Mouse (Mus musculus): ENCODE results near the gene Olfr214. TPM values are rescaled to one million over a fixed set of nuclear protein-coding genes. Genes with fewer than 3 reads are reported as not detected.
"Not testable (repeated sequence)": the region's sequence is repeated elsewhere in the genome, so short reads cannot be mapped to it uniquely, and the experiment has no call there.

Olfr214 gene
- not detected in 2 replicates for polyA plus RNA-seq (2015; fragmentation: Nextera tagmentation; extraction: Ambion mirVana)

DNA sequence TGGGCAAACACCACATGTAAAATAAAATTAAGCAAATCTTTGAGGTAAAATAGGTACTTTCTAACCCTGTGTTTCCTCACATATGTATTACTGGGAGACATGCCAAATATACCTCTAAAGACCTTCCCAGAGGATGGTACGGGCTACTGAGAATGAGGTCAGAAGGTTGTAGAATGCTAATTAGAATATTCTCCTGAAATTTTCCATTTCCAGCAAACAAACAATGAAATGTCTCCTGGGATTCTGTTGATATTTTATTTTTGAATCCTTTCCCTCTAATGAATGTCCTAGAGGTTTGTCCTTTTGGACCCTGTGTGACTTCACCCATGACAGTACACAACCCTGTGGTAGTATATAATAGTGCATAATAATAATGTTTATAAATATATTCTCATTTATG is at the start of gene Olfr214:
TSS of gene Olfr214 (plus strand) at position 301 of the 400 bp plus-strand sequence.
- Histone ChIP-seq H3K4me3 (replicated peaks; ENCODE audit: low read length) (no peak within 1 kb of the TSS), H3K9ac (replicated peaks; ENCODE audit: low read depth, low read length) (no peak within 1 kb of the TSS)
- no peak for ATAC-seq

GRCm38 (mm10) chr6:116506302-116507003 is 47.6 kb upstream of the Olfr214 start, which contains the start of gene Olfr212:
TSS of gene Olfr212 (plus strand) at chr6:116506516.
- ATAC-seq; H3K27ac ChIP-seq (ENCODE audit: low read length): not testable (repeated sequence)
- 97% methylated on average over 17 of the region's 20 CpGs for WGBS

More for the DNA sequence above, at the start of gene Olfr214:
- Histone ChIP-seq H3K9me3 (ENCODE audit: control insufficient read depth, low read length) (no peaks in the 10 kb centered on the region), H3K4me2 (ENCODE audit: low read length) (no peak within 1 kb of the TSS), H3K27me3 (replicated peaks; ENCODE audit: control insufficient read depth, insufficient read depth, low read length) (no peaks in the 10 kb centered on the region), H3K36me3 (ENCODE audit: control insufficient read depth, insufficient read depth) (no peaks in the 10 kb centered on the region), H3K4me1 (replicated peaks; ENCODE audit: control insufficient read depth, insufficient read depth, low read length) (no peaks in the 10 kb centered on the region), H3K27ac (ENCODE audit: low read length) (no peak within 1 kb of the TSS)
- WGBS = 83% methylated on average over 1 of the region's 1 CpGs

DNA sequence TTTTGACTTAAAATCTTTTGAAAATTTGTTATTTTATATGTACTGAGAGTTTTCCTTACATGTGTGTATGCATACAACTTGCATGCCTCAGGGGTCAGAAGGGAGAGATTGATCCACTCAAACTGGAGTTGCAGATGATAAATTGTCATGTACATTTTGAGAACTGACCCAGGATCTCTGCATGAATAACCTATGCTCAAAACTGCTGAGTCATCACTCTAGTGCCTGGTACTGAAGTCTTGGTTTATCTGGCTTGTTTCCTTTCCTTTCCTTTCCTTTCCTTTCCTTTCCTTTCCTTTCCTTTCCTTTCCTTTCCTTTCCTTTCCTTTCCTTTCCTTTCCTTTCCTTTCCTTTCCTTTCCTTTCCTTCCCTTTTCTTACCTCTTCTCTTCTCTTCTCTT is 39.2 kb upstream of the Olfr214 start:
- Histone ChIP-seq H3K9ac (replicated peaks; ENCODE audit: low read depth, low read length) (no peak overlapping the region), H3K4me3 (replicated peaks; ENCODE audit: low read length) (no peak overlapping the region), H3K9me3 (ENCODE audit: control insufficient read depth, low read length) (no peaks in the 10 kb centered on the region), H3K36me3 (ENCODE audit: control insufficient read depth, insufficient read depth) (no peaks in the 10 kb centered on the region), H3K27ac (ENCODE audit: low read length) (no peak overlapping the region), H3K4me1 (replicated peaks; ENCODE audit: control insufficient read depth, insufficient read depth, low read length) (no peaks in the 10 kb centered on the region), H3K27me3 (replicated peaks; ENCODE audit: control insufficient read depth, insufficient read depth, low read length) (no peaks in the 10 kb centered on the region), H3K4me2 (ENCODE audit: low read length) (no peak overlapping the region)
- ATAC-seq = no peak

More at GRCm38 (mm10) chr6:116506302-116507003, 47.6 kb upstream of the Olfr214 start, which contains the start of gene Olfr212:
- H3K4me1 ChIP-seq (replicated peaks; ENCODE audit: control insufficient read depth, insufficient read depth, low read length); H3K4me2 ChIP-seq (ENCODE audit: low read length); H3K27me3 ChIP-seq (replicated peaks; ENCODE audit: control insufficient read depth, insufficient read depth, low read length); H3K4me3 ChIP-seq (replicated peaks; ENCODE audit: low read length); H3K9ac ChIP-seq (replicated peaks; ENCODE audit: low read depth, low read length); H3K36me3 ChIP-seq (ENCODE audit: control insufficient read depth, insufficient read depth); H3K9me3 ChIP-seq (ENCODE audit: control insufficient read depth, low read length): not testable (repeated sequence)

- Histone ChIP-seq H3K4me1 (replicated peaks; ENCODE audit: control insufficient read depth, insufficient read depth, low read length) (no peaks in the 10 kb centered on the region), H3K4me2 (ENCODE audit: low read length) (no peak within 1 kb of the TSS), H3K9ac (replicated peaks; ENCODE audit: low read depth, low read length) (no peak within 1 kb of the TSS), H3K4me3 (replicated peaks; ENCODE audit: low read length) (no peak within 1 kb of the TSS), H3K9me3 (ENCODE audit: control insufficient read depth, low read length) (no peaks in the 10 kb centered on the region), H3K36me3 (ENCODE audit: control insufficient read depth, insufficient read depth) (no peaks in the 10 kb centered on the region), H3K27ac (ENCODE audit: low read length) (no peak within 1 kb of the TSS), H3K27me3 (replicated peaks; ENCODE audit: control insufficient read depth, insufficient read depth, low read length) (no peaks in the 10 kb centered on the region)
- 90% methylated on average over 1 of the region's 1 CpGs for WGBS
- ATAC-seq = no peak
Measured at GRCm38 (mm10) chr6:116538156-116538555, 15.9 kb upstream of the Olfr214 start, which contains the start of gene Olfr213. TSS of gene Olfr213 (plus strand) at chr6:116538456.

DNA sequence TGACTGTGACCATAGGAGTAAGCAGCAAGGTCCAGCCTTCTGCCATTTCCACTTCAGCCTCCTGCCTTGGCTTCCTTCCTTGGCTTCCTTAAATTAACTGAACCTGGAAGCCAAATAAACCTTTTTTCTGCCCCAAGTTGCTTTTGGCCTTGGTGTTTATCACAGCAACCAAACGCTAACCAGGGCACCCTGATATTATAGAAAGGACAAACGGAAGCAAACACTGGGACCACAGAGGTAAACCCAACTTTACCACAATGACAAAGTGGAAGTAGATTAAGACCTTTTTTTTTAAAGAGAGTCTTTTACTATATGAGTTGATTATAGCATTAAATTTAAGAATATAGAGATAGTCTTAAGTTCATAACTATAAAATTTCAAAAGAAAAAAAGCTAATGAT is 11.5 kb upstream of the Olfr214 start:
- ATAC-seq = no peak
- WGBS = 90% methylated on average over 2 of the region's 2 CpGs
- no peak overlapping the region for H3K9ac ChIP-seq (replicated peaks; ENCODE audit: low read depth, low read length)
- H3K27ac ChIP-seq (ENCODE audit: low read length) = no peak overlapping the region
- H3K4me2 ChIP-seq (ENCODE audit: low read length) = no peak overlapping the region
- H3K36me3 ChIP-seq (ENCODE audit: control insufficient read depth, insufficient read depth) = no peaks in the 10 kb centered on the region
- no peaks in the 10 kb centered on the region for H3K9me3 ChIP-seq (ENCODE audit: control insufficient read depth, low read length)
- H3K4me1 ChIP-seq (replicated peaks; ENCODE audit: control insufficient read depth, insufficient read depth, low read length) = no peaks in the 10 kb centered on the region
- H3K27me3 ChIP-seq (replicated peaks; ENCODE audit: control insufficient read depth, insufficient read depth, low read length) = no peaks in the 10 kb centered on the region
- no peak overlapping the region for H3K4me3 ChIP-seq (replicated peaks; ENCODE audit: low read length)

DNA sequence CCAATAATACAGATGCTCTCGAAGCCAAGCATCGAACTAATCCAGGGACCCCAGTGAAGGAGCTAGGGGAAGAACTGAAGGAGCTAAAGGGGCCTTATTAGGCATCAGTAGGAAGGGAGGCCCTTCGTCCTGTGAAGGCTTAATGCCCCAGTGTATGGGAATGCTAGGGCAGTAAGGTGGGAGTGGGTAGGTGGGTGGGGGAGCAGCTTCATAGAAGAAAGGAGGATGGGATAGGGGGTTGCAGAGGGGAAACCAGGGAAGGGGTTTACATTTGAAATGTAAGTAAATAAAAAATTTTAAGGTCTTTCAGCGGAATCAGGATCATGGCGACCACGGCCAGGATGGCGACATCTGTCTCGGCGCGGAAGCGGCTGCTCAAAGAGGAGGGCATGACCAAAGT is 3.2 kb upstream of the Olfr214 start, which contains the start of gene Gm5580:
TSS of gene Gm5580 (plus strand) at position 301 of the 400 bp plus-strand sequence.
- not testable (repeated sequence) for H3K27ac ChIP-seq (ENCODE audit: low read length); H3K4me2 ChIP-seq (ENCODE audit: low read length); H3K9ac ChIP-seq (replicated peaks; ENCODE audit: low read depth, low read length); H3K9me3 ChIP-seq (ENCODE audit: control insufficient read depth, low read length); H3K4me3 ChIP-seq (replicated peaks; ENCODE audit: low read length); H3K4me1 ChIP-seq (replicated peaks; ENCODE audit: control insufficient read depth, insufficient read depth, low read length); H3K27me3 ChIP-seq (replicated peaks; ENCODE audit: control insufficient read depth, insufficient read depth, low read length); ATAC-seq; H3K36me3 ChIP-seq (ENCODE audit: control insufficient read depth, insufficient read depth)
- 98% methylated on average over 11 of the region's 11 CpGs for WGBS

DNA sequence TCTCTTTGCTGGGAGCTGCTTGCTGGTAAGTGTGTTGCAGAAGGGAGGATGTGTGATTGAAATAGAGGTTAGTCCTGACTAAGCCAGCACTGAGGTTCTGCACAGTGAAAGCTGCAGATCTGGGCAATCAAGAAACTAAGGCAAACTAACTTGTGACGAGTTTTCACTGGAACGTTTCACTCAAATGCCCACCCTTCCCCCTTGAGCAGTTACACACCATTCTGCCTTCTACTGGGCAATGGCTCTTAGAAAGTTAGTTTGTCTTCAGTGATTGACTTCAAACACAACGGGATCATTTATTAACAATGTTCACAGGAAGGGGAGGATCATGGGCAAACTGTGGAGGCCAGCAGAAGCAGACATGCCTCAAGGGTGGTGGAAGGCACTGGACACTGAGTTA is 917 bp downstream of the Olfr214 start:
- no peaks in the 10 kb centered on the region for H3K9me3 ChIP-seq (ENCODE audit: control insufficient read depth, low read length)
- 83% methylated on average over 3 of the region's 3 CpGs for WGBS
- no peak overlapping the region for H3K4me3 ChIP-seq (replicated peaks; ENCODE audit: low read length)

GRCm38 (mm10) chr6:116569834-116570233 is 15.8 kb downstream of the Olfr214 start:
- Histone ChIP-seq H3K9ac (replicated peaks; ENCODE audit: low read depth, low read length) (no peak overlapping the region), H3K4me1 (replicated peaks; ENCODE audit: control insufficient read depth, insufficient read depth, low read length) (no peaks in the 10 kb centered on the region), H3K4me2 (ENCODE audit: low read length) (no peak overlapping the region), H3K9me3 (ENCODE audit: control insufficient read depth, low read length) (no peaks in the 10 kb centered on the region), H3K4me3 (replicated peaks; ENCODE audit: low read length) (no peak overlapping the region), H3K27ac (ENCODE audit: low read length) (no peak overlapping the region), H3K27me3 (replicated peaks; ENCODE audit: control insufficient read depth, insufficient read depth, low read length) (no peaks in the 10 kb centered on the region), H3K36me3 (ENCODE audit: control insufficient read depth, insufficient read depth) (no peaks in the 10 kb centered on the region)
- ATAC-seq = no peak
- WGBS = 23% methylated on average over 3 of the region's 3 CpGs

More for the DNA sequence above, 917 bp downstream of the Olfr214 start:
- H3K27ac ChIP-seq (ENCODE audit: low read length) = no peak overlapping the region
- H3K4me1 ChIP-seq (replicated peaks; ENCODE audit: control insufficient read depth, insufficient read depth, low read length) = no peaks in the 10 kb centered on the region
- ATAC-seq = no peak
- no peak overlapping the region for H3K9ac ChIP-seq (replicated peaks; ENCODE audit: low read depth, low read length)
- H3K4me2 ChIP-seq (ENCODE audit: low read length) = no peak overlapping the region
- no peaks in the 10 kb centered on the region for H3K36me3 ChIP-seq (ENCODE audit: control insufficient read depth, insufficient read depth)
- no peaks in the 10 kb centered on the region for H3K27me3 ChIP-seq (replicated peaks; ENCODE audit: control insufficient read depth, insufficient read depth, low read length)

- WGBS = 52% methylated on average over 4 of the region's 4 CpGs
- H3K4me1 ChIP-seq (replicated peaks; ENCODE audit: control insufficient read depth, insufficient read depth, low read length) = no peaks in the 10 kb centered on the region
- H3K4me2 ChIP-seq (ENCODE audit: low read length) = no peak within 1 kb of the TSS
- ATAC-seq = no peak
- H3K36me3 ChIP-seq (ENCODE audit: control insufficient read depth, insufficient read depth) = no peaks in the 10 kb centered on the region
- H3K27ac ChIP-seq (ENCODE audit: low read length) = no peak within 1 kb of the TSS
- H3K4me3 ChIP-seq (replicated peaks; ENCODE audit: low read length) = no peak within 1 kb of the TSS
- H3K9me3 ChIP-seq (ENCODE audit: control insufficient read depth, low read length) = no peaks in the 10 kb centered on the region
- H3K9ac ChIP-seq (replicated peaks; ENCODE audit: low read depth, low read length) = no peak within 1 kb of the TSS
- H3K27me3 ChIP-seq (replicated peaks; ENCODE audit: control insufficient read depth, insufficient read depth, low read length) = no peaks in the 10 kb centered on the region
Measured at GRCm38 (mm10) chr6:116584095-116584494, 30.1 kb downstream of the Olfr214 start, which contains the start of gene Olfr215. TSS of gene Olfr215 (minus strand) at chr6:116584195.
